Mouse (Mus musculus): ENCODE measurements at regions not wholly inside any gene's neighbourhood (a gene's known extent, or its start where the extent isn't known, plus 50 kb on each side); places are given as distances from the start of the nearest gene placed in this dataset.

- DNase-seq (ENCODE audit: extremely low spot score in 1 of 2, low spot score in 2 of 2) = no peak
- Histone ChIP-seq H3K27ac (no peak overlapping the region), H3K4me3 (no peak overlapping the region)
- peak; percentile 63 for TF ChIP-seq CTCF (IDR thresholded peaks at IDR 0.05)
- intact Hi-C loops (cut with DNase I) = loop anchor here (5.0 kb wide), 1 partner anchor 505 kb away; no protein-coding TSS in a partner anchor
Measured at GRCm38 (mm10) chr16:75362095-75362494, 223.8 kb downstream of the Lipi start.

GRCm38 (mm10) chr16:75360791-75361190 is 225.1 kb downstream of the Lipi start:
- no peak for TF ChIP-seq CTCF (IDR thresholded peaks at IDR 0.05)
- Histone ChIP-seq H3K27ac (no peak overlapping the region), H3K4me3 (no peak overlapping the region)
- intact Hi-C loops (cut with DNase I) = loop anchor here (5.0 kb wide), 1 partner anchor 503 kb away; no protein-coding TSS in a partner anchor
- no peak for DNase-seq (ENCODE audit: extremely low spot score in 1 of 2, low spot score in 2 of 2)

- no peak for DNase-seq (ENCODE audit: extremely low spot score in 1 of 2, low spot score in 2 of 2)
- no peak for TF ChIP-seq CTCF (IDR thresholded peaks at IDR 0.05)
- intact Hi-C loops (cut with DNase I) = no loop called here
- Histone ChIP-seq H3K4me3 (no peak overlapping the region), H3K27ac (no peak overlapping the region)
Measured at GRCm38 (mm10) chr16:75353394-75353793, 232.5 kb downstream of the Lipi start.

GRCm38 (mm10) chr16:75344201-75344927 is 241.5 kb downstream of the Lipi start:
- intact Hi-C loops (cut with DNase I) = loop anchor here (5.0 to 10.0 kb wide), 2 partner anchors 273 to 1550 kb away; no protein-coding TSS in a partner anchor
- no peak for TF ChIP-seq CTCF (IDR thresholded peaks at IDR 0.05)
- Histone ChIP-seq H3K4me3 (no peak overlapping the region), H3K27ac (no peak overlapping the region)
- no peak for DNase-seq (ENCODE audit: extremely low spot score in 1 of 2, low spot score in 2 of 2)

- Histone ChIP-seq H3K4me3 (0 out of 2 replicates have a peak overlapping the region, but pooled peaks have one; percentile 1), H3K27ac (no peak overlapping the region)
- intact Hi-C loops (cut with DNase I) = loop anchor here (2.0 to 10.0 kb wide), 3 partner anchors 188 to 1552 kb away; no protein-coding TSS in a partner anchor
- TF ChIP-seq CTCF (IDR thresholded peaks at IDR 0.05) = peak; percentile 83
- no peak for DNase-seq (ENCODE audit: extremely low spot score in 1 of 2, low spot score in 2 of 2)
Measured at GRCm38 (mm10) chr16:75343028-75343901, 242.6 kb downstream of the Lipi start.

- intact Hi-C loops (cut with DNase I) = no loop called here
- no peak overlapping the region for H3K27ac ChIP-seq
- TF ChIP-seq CTCF (IDR thresholded peaks at IDR 0.05) = no peak
Measured at GRCm38 (mm10) chr16:75334228-75334627, 251.6 kb downstream of the Lipi start.

DNA sequence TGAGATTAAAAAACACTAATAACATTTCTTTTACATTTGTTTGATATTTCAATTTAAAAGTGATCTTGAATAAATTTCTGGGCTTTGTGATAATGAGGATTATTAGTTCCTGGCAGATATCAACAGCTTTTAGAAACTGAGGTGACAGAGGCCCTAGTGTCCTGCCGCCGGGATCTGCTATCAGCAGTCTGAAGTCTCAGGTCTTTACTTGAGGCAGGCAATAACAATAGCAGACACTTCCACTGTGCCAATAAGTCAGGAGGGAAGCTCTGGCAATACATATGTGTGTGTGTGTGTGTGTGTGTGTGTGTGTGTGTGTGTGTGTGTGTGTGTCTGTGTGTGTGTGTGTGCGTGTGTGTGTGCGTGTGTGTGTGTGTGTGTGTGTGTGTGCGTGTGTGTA is 252.1 kb downstream of the Lipi start:
- no peak overlapping the region for H3K4me3 ChIP-seq
- intact Hi-C loops (cut with DNase I) = no loop called here
- no peak for DNase-seq (ENCODE audit: extremely low spot score in 1 of 2, low spot score in 2 of 2)
- TF ChIP-seq CTCF (IDR thresholded peaks at IDR 0.05) = no peak
- H3K27ac ChIP-seq = no peak overlapping the region

More at GRCm38 (mm10) chr16:75334228-75334627, 251.6 kb downstream of the Lipi start:
- no peak overlapping the region for H3K4me3 ChIP-seq
- no peak for DNase-seq (ENCODE audit: extremely low spot score in 1 of 2, low spot score in 2 of 2)

DNA sequence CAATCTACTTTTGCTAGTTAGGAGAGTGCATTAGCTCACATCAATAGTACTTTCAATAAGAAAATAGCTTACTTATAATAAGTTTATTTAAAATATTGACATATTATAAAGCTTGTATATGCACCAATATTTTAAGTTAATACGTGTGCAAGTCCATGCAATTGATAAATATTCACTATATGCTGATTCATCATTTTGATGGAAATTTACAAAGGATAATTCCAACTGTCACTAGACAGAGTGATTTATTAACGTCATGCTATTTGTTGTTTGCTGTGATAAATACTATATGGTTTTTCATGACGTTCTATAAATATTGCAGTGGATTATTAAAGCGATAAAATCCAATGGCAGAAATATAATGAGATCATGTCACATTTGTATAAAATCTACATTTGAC is 253.0 kb downstream of the Lipi start:
- DNase-seq (ENCODE audit: extremely low spot score in 1 of 2, low spot score in 2 of 2) = no peak
- H3K27ac ChIP-seq = no peak overlapping the region
- TF ChIP-seq CTCF (IDR thresholded peaks at IDR 0.05) = no peak
- H3K4me3 ChIP-seq = no peak overlapping the region
- intact Hi-C loops (cut with DNase I) = no loop called here

GRCm38 (mm10) chr16:75325296-75325695 is 260.6 kb downstream of the Lipi start:
- no peak for DNase-seq (ENCODE audit: extremely low spot score in 1 of 2, low spot score in 2 of 2)
- intact Hi-C loops (cut with DNase I) = loop anchor here (10.0 kb wide), 1 partner anchor 460 kb away; no protein-coding TSS in a partner anchor

DNA sequence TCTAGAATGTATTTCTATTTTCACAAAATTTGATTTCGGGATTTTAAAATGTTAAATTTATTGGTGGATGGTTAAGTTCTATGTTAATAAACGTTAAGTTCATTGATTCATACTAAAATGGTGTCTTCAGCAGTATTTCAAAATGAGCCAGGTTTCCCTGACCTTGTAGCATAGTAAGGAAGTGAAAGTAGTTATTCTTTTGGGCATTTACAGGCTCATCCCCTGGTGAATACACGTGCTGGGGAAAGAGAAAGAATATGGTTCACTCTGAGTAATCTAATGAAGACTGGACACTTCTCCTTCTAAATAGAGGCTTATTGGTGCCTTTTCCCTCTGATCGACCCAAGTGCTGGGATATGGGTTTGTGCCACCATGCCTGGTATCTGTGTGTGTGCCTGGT is 281.1 kb downstream of the Lipi start:
- H3K27ac ChIP-seq = no peak overlapping the region
- no peak overlapping the region for H3K4me3 ChIP-seq
- intact Hi-C loops (cut with DNase I) = no loop called here
- no peak for DNase-seq (ENCODE audit: extremely low spot score in 1 of 2, low spot score in 2 of 2)
- TF ChIP-seq CTCF (IDR thresholded peaks at IDR 0.05) = no peak

More at GRCm38 (mm10) chr16:75325296-75325695, 260.6 kb downstream of the Lipi start:
- no peak overlapping the region for H3K4me3 ChIP-seq
- no peak overlapping the region for H3K27ac ChIP-seq
- peak; percentile 56 for TF ChIP-seq CTCF (IDR thresholded peaks at IDR 0.05)

DNA sequence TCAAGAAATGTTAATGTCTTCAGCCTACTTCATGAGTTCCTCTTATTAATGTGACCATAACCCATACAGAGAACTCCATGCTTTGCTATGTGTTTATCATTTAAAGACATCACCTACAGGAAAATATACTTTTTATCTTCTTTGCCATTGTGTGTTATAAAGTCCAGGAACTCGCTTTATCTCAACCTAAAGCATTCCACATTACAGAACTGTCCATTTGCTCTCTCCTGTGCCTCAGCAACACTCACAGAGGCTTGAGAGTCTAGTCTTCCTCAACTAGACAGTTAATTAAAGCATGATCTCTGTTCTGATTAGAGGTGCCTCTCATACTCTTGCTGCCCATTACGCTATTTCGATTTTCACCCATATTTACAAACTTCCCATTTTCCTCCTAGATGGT is 288.4 kb downstream of the Lipi start:
- intact Hi-C loops (cut with DNase I) = no loop called here
- TF ChIP-seq CTCF (IDR thresholded peaks at IDR 0.05) = no peak
- no peak for DNase-seq (ENCODE audit: extremely low spot score in 1 of 2, low spot score in 2 of 2)
- Histone ChIP-seq H3K4me3 (no peak overlapping the region), H3K27ac (no peak overlapping the region)
